Mouse (Mus musculus) bone marrow, adult 2 months (tissue): ENCODE results near the gene Oxsm. TPM values are rescaled to one million over a fixed set of nuclear protein-coding genes. Genes with fewer than 3 reads are reported as not detected.

Experiments
- H3K27ac ChIP-seq: fragments of 200-500 bp; 2 replicates; pipeline ENCODE4 v1.5.1; 2012; ENCODE audit warnings: low read depth, mild to moderate bottlenecking, control low read depth, inconsistent platforms, low read length; ENCODE audit not compliant: control insufficient read depth, poor library complexity, insufficient read depth
- H3K4me1 ChIP-seq: fragments of 200-500 bp; 2 replicates; pipeline ENCODE4 v1.6.1; 2011; ENCODE audit warnings: low read length; ENCODE audit not compliant: control insufficient read depth, insufficient read depth
- H3K4me3 ChIP-seq: fragments of 200-500 bp; replicated peaks from 2 replicates; pipeline ENCODE3; 2011; ENCODE audit warnings: mild to moderate bottlenecking, low read depth, low read length, control low read depth; ENCODE audit not compliant: control insufficient read depth
- CTCF ChIP-seq: fragments of 200-500 bp; IDR thresholded peaks from 2 replicates; pipeline ENCODE4 v1.5.1; 2011; ENCODE audit warnings: low read length, control low read depth; ENCODE audit not compliant: control insufficient read depth, insufficient read depth
- POLR2A ChIP-seq: fragments of 200-500 bp; IDR thresholded peaks from 2 replicates; pipeline ENCODE4 v1.6.1; 2011; ENCODE audit warnings: low read depth, mild to moderate bottlenecking, control low read depth, low read length, borderline replicate concordance; ENCODE audit not compliant: control insufficient read depth
- WGBS: fragments of 180-500 bp; shearing (Covaris S2); methylation state at CpG from one replicate; pipeline ENCODE4 v1.1.7; 2018; 5-methylcytosine and 5-hydroxymethylcytosine counted together
- polyA plus RNA-seq: library from polyadenylated mRNA; stranded (reverse); fragments of >200 nt; gene quantifications from 2 replicates; pipeline ENCODE4 v1.2.4, GENCODE M21; 2011; ENCODE audit warnings: low replicate concordance; ENCODE audit not compliant: missing spikeins, insufficient read depth, insufficient read length

The Oxsm gene
- polyA plus RNA-seq, 1 experiment = 2.3 TPM

- no peak overlapping the region for H3K27ac ChIP-seq
- 60% methylated on average over 2 of the region's 2 CpGs for WGBS
- TF ChIP-seq CTCF (no peak), POLR2A (no peak)
- H3K4me3 ChIP-seq = no peak overlapping the region
- peaks cover 5% of the 10 kb centered on the region; the same call in 1 of the 2 replicates for H3K4me1 ChIP-seq
Observed at GRCm38 (mm10) chr14:16246340-16246912, 3.2 kb downstream of the Oxsm start.

- Histone ChIP-seq H3K27ac (no peak overlapping the region), H3K4me1 (peaks cover 5% of the 10 kb centered on the region; the same call in 1 of the 2 replicates), H3K4me3 (no peak overlapping the region)
- WGBS = 24% methylated on average over 1 of the region's 1 CpGs
- no peak for TF ChIP-seq POLR2A
- TF ChIP-seq CTCF = no peak
Observed at GRCm38 (mm10) chr14:16245127-16245526, 4.5 kb downstream of the Oxsm start.

GRCm38 (mm10) chr14:16244370-16244769 lies 5.2 kb downstream of the Oxsm start:
- no peak overlapping the region; the same call in 1 of the 2 replicates for H3K27ac ChIP-seq
- 26% methylated on average over 2 of the region's 2 CpGs for WGBS
- no peak for TF ChIP-seq POLR2A
- no peak overlapping the region for H3K4me3 ChIP-seq
- H3K4me1 ChIP-seq = peaks cover 5% of the 10 kb centered on the region; the same call in 1 of the 2 replicates

DNA sequence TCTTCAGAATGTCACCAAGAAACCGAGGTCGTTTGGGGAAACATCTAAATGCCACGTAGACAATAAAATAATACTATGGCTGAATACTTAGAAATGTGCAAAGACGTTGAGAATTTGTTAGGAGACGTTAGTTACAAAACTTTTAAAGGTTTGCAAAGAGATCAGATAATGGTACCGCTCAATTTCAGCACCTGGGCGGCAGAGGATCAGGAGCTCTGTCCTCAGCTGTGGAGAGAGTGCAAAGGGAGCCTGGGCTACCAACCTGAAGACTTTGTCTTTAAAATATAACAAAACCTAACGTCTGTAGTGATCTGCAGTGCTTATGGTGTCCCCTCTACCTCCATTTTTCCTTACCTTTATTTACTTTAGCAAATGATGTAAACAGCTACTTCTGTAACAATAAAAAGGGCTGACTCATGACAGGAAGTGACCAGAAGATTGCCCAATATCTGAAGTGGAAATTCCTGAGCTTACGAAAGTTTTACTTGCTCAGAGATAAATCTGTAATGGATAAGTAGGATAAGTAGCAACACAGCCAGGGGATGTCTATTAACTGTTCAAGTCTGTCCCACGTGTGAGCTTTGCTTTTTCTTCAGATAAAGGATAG lies 5.9 kb downstream of the Oxsm start:
- peak overlapping the region; percentile 94 for H3K27ac ChIP-seq
- 3% methylated on average over 10 of the region's 10 CpGs for WGBS
- peaks cover 5% of the 10 kb centered on the region; the same call in 1 of the 2 replicates for H3K4me1 ChIP-seq
- H3K4me3 ChIP-seq = peak overlapping the region; percentile 90
- TF ChIP-seq POLR2A (no peak), CTCF (no peak)

- peaks cover 5% of the 10 kb centered on the region; the same call in 1 of the 2 replicates for H3K4me1 ChIP-seq
- peak; percentile 91; the same call in 1 of the 2 replicates for TF ChIP-seq POLR2A
- no peak; the same call in 1 of the 2 replicates for TF ChIP-seq CTCF
- WGBS = 2% methylated on average over 34 of the region's 34 CpGs
Observed at GRCm38 (mm10) chr14:16242947-16243602, 6.5 kb downstream of the Oxsm start.

DNA sequence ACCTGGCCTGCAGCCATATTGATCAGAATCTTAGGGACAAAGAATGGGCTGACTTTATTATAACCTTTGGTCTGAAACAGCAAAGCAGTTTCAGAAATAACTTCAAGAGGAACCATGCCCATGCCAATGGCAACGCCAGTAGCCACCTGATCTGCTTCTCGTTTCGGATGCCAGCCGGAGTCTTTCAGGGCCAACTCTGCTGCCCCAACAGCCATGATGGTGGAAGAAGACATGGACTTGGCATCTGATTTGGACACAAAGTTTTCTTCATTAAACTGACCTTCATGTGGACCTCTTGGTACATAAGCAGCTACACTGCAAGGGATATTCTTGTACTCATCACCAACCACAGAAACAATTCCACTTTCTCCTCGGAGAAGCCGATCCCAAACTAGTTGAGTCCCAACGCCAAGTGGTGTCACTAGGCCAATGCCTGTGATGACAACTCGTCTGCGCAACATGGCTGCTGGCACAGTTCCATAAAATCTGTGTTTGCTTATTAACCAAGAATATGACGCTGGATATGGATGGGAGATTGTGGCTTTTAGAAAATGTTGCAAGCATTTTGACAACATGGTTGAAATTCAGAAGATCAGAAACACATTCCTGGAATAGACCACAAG lies 7.3 kb downstream of the Oxsm start:
- peak overlapping the region; percentile 90 for H3K4me3 ChIP-seq
- no peak overlapping the region for H3K27ac ChIP-seq
- no peak for TF ChIP-seq POLR2A
- no peak for TF ChIP-seq CTCF
- WGBS = 89% methylated on average over 10 of the region's 10 CpGs
- H3K4me1 ChIP-seq = peaks cover 4% of the 10 kb centered on the region; the same call in 1 of the 2 replicates

More at GRCm38 (mm10) chr14:16242947-16243602, 6.5 kb downstream of the Oxsm start:
- peak overlapping the region; percentile 90 for H3K4me3 ChIP-seq
- H3K27ac ChIP-seq = peak overlapping the region; percentile 94

GRCm38 (mm10) chr14:16236466-16236865 lies 13.1 kb downstream of the Oxsm start:
- 66% methylated on average over 3 of the region's 3 CpGs for WGBS
- TF ChIP-seq POLR2A (no peak), CTCF (no peak)
- no peaks in the 10 kb centered on the region for H3K4me1 ChIP-seq
- no peak overlapping the region for H3K4me3 ChIP-seq
- no peak overlapping the region for H3K27ac ChIP-seq

DNA sequence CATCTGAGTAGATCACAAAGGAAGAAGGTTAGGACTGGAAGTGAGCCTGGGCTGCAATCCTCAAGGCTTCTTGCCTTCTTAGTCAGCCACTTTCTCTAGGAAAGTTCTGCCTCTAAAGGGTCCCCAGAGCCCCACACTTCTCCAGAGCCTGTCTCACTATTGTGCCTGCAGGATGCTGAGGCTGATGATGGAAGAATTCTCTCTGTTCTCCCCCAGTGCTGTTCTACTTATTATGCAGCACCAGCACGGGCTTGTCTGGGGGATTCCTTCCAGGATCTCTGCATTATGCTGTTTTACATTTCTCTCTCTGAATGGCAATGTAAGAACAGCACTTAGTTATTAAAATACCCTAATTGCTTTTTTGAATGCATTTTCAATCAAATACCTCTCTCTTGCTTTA lies 16.1 kb downstream of the Oxsm start:
- no peaks in the 10 kb centered on the region for H3K4me1 ChIP-seq
- 54% methylated on average over 1 of the region's 1 CpGs for WGBS
- no peak for TF ChIP-seq POLR2A
- no peak overlapping the region for H3K4me3 ChIP-seq
- H3K27ac ChIP-seq = no peak overlapping the region
